Mouse (Mus musculus): ENCODE data around the gene Dck. TPM values are rescaled to one million over a fixed set of nuclear protein-coding genes. Genes with fewer than 3 reads are reported as not detected.

The Dck gene
- total RNA-seq, 2 experiments from 2014 or later = 15.0 to 16.0 TPM

DNA sequence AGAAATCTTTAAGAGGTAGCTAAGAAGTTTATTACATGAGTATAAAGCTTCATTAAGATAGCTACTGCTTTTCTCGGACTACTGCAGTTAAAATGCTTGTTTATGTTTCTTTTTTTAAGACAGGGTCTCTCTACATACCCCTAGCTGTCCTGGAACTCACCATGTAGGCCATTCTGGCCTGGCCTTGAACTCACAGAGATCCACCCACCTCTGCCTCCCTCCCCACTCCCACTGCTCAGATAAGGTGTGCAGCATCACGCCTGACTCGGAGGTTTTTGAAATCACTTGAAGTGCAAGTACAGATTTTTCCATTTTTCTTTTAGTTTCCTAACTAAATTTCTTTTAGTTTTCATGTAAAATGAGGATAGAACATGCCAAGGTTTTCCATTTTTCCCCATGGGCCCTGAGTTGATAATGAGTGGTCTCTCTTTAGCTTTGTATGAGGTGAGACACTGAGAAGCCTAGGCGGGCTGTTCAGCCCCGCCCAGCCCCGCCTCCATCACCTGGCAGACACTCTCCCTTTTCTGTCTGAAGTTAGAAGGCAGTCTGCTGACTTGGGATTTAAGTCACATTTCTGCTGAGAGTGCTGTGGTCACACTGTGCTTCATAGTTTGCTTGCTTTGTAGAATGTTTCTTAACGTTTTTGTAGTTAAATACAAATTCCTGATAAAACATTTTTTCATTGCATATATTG lies 17.4 kb downstream of the Dck start:
- intact Hi-C loops (cut with DNase I) = no loop called here
- no peak for DNase-seq (ENCODE audit: low spot score in 2 of 2)

DNA sequence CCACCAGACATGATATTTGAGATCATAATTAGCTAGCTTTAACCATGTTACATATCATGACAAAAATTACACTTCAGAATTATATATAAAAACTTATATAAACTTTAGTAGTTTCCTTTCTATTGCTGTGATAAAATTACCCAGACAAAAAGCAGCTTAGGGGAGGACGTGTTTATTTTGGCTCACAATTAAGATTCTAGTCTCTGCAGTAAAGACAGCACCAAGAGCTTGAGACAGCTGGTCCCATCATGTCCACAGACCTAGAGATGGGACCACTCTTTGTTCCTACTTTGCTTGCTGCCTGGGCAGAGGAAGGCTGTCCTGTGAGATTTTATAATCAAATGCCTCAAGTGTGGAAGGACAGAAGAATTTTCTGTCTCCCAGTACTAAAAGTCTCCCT lies 20.3 kb downstream of the Dck start:
- DNase-seq (ENCODE audit: low spot score in 2 of 2) = no peak
- intact Hi-C loops (cut with DNase I) = no loop called here

DNA sequence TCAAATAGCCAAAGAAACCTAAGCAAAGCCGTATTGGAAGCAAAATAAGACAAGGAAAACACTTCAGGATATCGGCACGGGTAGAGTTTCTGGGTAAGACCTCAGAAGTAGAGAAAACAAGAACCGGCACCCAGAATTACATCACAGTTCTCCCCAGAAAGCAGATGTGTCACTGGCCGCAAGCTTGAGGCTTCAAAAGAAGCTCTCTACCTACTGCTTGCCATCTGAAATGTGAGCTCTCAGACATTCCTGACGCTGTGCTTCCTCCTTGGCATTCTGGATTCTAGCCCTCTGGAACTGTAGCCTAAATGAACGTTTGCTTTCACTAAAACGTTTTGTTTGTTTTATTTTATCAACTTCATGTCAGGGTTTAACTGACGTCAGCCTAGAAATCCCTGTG lies 25.9 kb downstream of the Dck start:
- no peak for DNase-seq (ENCODE audit: low spot score in 2 of 2)
- intact Hi-C loops (cut with DNase I) = loop anchor here (5.0 kb wide), 2 partner anchors 432 to 592 kb away; no protein-coding TSS in a partner anchor

DNA sequence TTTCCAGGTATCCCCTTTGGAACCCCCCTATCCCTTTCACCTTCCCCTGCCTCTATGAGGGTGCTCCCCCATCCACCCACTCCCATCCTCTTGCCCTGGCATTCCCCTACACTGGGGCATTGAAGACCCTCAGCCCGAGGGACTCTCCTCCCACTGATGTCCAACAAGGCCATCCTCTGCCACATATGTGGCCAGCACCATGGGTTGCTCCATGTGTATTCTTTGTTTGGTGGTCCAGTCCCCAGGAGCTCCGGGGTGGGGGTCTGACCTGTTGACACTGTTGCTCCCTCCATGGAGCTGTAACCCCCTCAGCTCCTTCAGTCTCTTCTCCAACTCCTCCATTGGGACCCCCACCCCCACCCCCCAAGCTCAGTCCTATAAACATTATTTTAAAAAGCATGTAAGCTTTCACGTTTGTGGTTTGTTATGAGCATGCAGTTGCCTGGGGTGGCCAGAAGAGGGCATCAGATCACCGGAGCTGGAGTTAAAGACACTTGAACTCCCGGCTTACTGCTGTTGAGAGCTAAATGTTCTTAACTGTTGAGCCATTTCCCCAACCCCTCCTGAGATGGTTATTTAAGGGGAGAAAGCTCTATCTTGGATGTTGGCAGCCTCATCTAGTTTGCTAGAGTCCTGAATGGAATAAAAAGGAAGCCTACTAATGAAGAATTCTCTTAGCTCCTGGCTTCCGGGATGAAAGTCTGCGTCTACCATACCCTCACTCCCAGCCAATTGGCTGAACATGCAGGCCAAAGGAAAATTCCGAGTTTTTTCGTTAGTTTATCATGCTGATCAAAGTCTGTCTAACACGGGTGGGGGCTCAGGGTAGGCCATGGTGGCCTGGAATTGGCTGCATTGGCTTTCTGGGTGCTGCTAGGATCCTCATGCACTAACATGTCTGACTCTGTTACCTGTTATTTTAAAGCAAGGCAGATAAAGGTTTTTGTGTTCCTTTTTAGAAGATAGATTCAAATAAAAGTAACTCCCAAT lies 26.8 kb downstream of the Dck start:
- intact Hi-C loops (cut with DNase I) = loop anchor here (5.0 kb wide), 2 partner anchors 431 to 591 kb away; no protein-coding TSS in a partner anchor
- peak; percentile 25 to 34 for DNase-seq (ENCODE audit: low spot score in 2 of 2)

DNA sequence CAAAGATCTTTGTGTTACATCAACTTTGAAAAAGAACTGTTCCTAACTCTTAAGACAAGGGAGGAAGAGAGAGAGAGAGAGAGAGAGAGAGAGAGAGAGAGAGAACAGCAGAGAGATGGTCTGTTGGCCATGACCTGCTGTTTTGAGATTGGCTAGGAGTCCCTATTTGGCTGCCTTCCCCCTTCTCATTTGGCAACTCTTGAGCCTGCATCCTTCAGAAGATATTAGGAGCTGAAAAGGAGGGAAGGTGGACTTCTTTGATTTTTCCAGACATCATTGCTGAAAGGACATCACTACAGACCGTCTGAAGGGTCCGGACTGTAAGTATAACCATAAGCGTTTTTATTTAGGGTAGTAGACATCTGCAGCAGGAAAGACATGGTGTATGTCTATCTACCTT lies 28.9 kb downstream of the Dck start:
- intact Hi-C loops (cut with DNase I) = loop anchor here (5.0 kb wide), 2 partner anchors 429 to 589 kb away; no protein-coding TSS in a partner anchor

DNA sequence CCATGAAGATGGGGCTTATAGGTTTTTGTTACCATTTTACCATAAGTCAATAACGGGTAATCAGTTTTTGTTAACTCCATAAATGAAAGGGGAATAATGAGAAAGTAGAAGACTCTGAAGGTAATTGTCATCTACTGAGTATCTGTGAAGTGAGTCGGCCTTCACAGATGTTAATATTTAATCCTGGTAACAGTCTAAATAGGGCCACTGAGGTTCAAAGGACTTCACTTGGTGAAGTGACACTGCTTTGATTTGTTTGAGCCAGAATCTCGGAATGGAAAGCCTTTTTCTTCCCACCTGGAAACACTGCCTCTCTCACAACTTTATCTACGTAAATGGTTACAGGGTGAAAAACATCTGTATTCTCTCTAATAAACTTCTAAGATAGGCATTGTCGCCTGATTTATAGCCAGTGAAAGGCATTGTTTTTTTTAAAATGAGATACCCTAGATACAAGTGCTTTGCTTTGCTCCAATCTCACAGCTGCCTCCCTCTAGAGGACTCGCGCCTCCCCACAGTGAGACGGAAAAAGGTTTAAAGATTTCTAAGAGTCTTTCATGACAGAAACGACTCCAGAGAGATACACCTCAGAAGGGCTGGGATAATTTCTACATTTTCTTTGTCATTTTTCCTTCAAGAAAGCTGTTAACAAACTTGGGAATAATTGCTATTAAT lies 31.3 kb downstream of the Dck start:
- DNase-seq (ENCODE audit: low spot score in 2 of 2) = no peak
- intact Hi-C loops (cut with DNase I) = no loop called here

More for the DNA sequence above, 28.9 kb downstream of the Dck start:
- DNase-seq (ENCODE audit: low spot score in 2 of 2) = no peak

DNA sequence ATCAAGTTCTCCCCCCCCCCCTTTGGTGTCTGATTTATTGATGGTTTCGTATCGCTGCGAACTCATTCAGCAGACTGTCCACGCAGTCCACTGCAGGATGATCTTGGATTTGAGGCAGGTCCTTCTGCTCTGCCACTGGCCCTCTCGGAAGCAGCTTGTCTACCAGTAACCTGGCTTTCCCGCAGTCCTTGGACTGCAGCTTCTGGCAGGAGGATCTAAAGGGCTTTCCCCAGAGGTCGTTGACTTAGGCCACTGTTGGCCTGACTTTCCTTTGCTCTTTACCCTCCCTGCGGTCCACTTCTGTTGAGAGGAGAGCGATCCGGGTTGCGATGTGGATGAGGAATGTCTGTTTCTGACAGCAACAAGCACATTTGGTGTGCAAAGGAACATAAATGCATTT lies 31.8 kb downstream of the Dck start:
- intact Hi-C loops (cut with DNase I) = no loop called here
- no peak for DNase-seq (ENCODE audit: low spot score in 2 of 2)

DNA sequence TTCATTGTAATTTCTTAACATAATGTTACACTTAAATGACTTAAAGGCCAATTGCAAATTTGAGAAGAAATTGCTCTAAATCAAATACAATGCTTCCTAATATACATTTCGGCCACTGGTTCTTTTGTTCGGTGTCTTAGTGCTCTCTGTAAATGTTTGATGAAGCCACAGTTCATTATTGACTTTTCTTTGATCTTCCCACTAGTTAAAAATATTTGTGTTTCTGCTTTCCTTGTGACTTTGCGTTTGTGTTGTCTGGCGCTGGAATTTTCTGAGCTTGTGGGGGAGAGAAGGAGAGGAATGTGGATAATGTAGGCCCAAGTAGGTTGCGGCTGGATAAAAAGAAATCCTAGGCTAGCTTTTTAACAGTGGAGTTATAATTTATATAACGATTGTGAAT lies 32.3 kb downstream of the Dck start:
- DNase-seq (ENCODE audit: low spot score in 2 of 2) = no peak
- intact Hi-C loops (cut with DNase I) = no loop called here

DNA sequence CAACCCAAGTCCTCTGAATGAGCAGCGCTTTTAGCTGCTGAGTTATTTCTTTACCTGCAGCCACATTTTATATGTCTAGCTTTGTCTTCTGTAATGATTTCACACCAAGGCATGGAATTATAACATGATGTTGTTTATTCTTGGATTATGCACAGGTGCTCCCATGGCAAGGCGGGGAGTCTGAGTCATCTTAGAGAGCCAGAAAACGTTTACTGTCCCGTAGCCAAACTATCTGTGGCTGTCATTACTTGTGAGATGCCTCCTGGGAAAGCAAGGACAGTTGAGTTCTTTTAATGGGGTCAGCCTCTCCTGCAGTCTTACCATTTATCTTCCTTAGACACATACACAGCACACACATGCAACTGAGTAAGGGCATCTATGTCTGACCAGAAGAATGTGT lies 40.8 kb downstream of the Dck start:
- intact Hi-C loops (cut with DNase I) = no loop called here
- no peak for DNase-seq (ENCODE audit: low spot score in 2 of 2)

DNA sequence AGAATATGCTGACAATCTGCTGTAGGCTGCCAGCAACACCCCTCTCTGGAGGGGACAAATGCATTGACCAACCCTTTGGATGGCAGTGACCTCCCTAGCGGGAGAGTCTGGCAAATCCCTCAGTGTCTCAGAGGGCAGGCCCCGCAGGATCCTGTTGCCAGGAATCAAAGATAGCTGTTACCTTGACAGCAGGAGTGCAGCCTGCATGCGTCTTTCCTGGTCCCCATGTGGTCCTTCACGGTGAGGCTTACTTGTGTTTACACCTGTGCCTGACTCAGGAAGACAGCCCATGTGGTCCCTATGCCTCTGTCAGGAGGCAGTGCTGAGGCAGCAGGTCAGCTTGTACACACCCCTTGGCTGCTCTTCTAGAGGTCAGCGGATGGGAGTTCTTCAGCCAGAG lies 41.5 kb downstream of the Dck start:
- DNase-seq (ENCODE audit: low spot score in 2 of 2) = no peak
- intact Hi-C loops (cut with DNase I) = no loop called here

DNA sequence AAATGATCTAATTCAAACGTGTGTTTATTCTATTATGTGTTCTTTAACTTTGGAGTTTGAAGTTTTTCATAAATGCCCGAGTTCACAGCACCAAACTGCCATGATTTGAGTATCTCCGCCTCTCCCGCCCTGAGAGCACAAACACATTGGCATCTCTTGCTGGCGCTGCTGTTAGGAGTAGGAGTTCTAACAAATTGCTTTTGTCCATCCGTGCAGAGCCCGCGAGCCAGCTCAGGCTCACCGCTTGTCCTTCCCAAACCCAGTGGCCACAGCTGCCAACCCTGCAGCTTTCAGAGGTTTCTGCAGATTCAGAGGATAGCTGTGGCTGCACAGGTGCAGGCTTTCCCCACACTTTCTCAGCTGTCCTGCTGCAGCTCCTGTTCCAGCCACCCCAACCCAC lies 42.5 kb downstream of the Dck start:
- DNase-seq (ENCODE audit: low spot score in 2 of 2) = no peak
- intact Hi-C loops (cut with DNase I) = no loop called here

DNA sequence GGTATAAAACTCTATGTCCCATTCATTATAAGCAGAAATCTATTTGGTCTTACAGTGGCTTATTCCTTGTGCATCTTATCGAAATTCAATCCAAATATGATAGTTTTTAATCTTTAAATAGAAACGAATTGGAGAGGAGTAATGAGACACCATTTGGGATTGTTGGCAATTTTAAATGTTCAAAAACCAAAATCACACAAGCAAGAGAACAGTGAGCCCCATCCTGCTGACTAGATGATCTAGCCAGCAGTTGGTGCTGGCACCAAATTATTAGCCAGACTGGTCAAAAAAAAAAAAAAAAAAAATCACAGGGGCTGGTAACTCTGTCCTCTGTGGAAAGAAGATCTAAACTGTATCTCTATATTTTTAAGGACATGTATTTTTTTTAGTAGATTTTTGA lies 48.4 kb downstream of the Dck start:
- intact Hi-C loops (cut with DNase I) = no loop called here
- no peak for DNase-seq (ENCODE audit: low spot score in 2 of 2)

DNA sequence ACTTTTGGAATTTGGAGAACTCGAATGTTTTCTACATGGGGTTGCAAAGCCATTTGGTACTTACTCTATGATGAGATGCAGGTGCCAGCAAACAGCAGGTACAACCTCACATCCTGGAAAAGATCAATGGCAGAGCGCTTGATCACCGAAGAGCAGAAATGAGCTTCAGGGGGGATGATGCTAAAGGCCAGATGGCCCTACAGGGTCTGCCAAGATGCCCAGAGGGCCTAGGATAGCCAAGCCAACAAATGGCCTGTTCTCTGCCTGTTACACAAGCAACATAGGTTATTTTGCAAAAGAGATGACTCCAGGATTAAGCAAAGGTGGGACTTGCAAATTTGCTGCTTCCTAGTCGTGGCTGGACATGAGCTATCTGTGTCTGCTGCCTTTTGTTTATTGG lies 49.8 kb downstream of the Dck start:
- DNase-seq (ENCODE audit: low spot score in 2 of 2) = no peak
- intact Hi-C loops (cut with DNase I) = no loop called here

DNA sequence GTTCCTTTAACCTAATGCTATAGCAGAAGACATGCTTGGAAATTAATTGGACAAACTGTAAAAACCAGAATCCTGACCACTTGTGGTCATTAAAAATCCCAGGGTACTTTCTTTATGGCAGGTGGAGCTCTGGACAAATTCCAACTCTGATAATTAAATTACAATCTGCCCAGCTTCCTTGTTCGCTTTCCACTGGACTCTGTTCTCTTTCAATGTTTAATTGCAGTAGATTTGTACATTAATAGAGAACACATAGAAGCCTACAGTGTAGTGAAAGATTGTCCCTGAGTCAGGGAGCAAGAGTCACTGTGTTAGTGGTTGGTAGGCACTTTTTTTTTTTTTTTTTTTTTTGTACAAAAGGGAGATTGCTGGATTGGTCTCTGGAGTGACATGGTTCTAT lies 56.7 kb downstream of the Dck start:
- intact Hi-C loops (cut with DNase I) = no loop called here
- DNase-seq (ENCODE audit: low spot score in 2 of 2) = no peak

DNA sequence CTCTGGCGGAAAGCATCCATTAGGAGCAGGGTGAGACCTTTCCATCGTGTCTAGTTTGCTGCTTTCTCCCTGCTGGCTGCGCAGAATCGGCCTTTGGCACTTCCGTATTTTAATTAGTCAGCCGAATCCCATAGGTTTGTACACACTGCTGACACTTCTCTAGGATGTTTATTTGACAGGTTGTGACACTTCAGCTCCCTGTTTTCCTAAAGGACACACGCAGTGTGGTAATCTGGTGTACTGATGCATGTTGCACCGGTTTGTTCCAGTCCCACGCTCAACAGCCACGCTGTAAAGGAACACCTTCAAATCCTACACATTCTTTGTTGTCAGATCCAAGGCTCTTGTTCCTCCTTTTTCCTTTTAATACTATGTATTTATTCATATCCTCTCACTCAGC lies 60.0 kb downstream of the Dck start:
- no peak for DNase-seq (ENCODE audit: low spot score in 2 of 2)
- intact Hi-C loops (cut with DNase I) = no loop called here

DNA sequence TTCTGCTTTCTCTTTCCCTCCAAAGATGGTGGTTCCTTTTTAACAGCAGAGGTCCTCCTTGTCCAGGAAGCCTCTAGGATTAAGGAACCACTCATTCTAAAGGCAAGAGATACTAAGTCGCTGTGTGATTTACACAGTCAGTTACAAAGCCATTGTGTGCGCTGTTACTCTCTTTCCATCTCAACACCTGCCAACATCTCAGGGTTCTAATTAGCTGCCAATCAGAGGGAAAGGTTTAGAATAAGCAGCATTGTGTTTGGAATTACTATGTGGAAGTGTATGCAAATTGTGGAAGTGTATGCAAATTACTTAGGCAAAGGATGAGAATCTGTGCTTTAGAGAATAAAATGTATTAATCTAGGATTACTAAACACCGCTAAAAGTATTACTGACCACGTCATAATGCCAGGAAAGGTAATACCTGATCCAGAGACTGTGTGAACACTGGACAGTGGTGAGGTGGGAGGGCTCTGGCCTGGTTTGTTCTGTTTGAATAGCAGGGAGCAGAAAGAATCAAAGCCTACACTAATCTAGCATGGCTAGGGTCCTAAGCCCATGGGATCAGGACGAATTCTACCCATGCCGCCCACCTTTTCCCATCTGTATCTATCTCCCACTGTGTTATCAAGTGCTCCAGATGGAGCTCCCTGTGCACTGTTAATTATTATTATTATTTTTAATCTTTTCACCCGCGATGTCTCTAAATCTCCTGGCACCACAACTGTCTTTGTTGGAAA lies 65.2 kb downstream of the Dck start:
- no peak for DNase-seq (ENCODE audit: low spot score in 2 of 2)
- intact Hi-C loops (cut with DNase I) = no loop called here

DNA sequence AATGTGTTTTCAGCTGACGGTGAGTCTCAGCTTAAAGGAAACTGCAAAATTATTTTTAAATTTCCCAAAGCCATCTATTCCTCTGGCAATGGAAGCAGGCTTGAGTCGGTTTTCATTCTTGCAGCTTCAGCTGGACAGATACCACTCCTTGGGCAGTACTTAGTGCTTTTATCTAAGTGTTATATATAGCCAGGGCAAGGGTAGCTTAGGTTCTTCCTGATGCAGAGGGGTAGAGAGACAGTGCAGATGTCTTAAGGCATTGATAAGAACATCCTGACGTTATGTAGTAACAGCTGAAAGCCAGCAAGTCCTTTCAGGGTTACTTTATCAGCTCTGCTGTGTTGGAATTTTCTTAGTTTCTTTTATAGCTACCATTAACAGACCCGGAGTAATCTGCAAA lies 66.1 kb downstream of the Dck start:
- intact Hi-C loops (cut with DNase I) = no loop called here
- no peak for DNase-seq (ENCODE audit: low spot score in 2 of 2)

DNA sequence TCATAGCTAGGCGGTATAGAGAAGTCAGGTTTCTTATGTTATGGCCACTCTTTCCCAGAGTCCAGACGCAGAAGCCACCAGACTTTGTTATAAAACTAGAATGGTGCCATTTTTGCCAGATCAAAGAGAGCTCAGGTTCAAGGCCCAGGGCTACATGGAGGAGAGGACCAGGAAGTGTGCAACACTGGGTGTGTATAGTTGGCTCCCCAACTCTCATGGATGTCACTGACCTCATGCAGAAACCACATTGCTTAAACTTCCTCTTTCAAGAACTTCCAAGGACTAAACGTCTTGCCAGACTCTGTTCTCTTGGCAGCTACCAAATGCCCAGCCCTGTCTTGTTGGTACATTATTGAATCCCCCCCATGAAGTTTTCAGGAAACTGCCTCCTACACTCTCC lies 67.1 kb downstream of the Dck start:
- no peak for DNase-seq (ENCODE audit: low spot score in 2 of 2)
- intact Hi-C loops (cut with DNase I) = no loop called here
